Mouse (Mus musculus) embryo, embryonic 11.5 days (tissue): ENCODE measurements around the gene Tsr1.

Source experiments
- DNase-seq: peaks from one replicate; pipeline ENCODE4 v3.0.0-alpha.2; 2012; ENCODE audit warnings: low read depth, low spot score

Gene Tsr1

GRCm38 (mm10) chr11:74897678-74898516, at the start of gene Tsr1:
TSS of gene Tsr1 (plus strand) at chr11:74898071.
- DNase-seq: peak; percentile 87

- DNase-seq: no peak
These were observed 46.7 kb upstream of the Tsr1 start for GRCm38 (mm10) chr11:74850998-74851661.

DNA sequence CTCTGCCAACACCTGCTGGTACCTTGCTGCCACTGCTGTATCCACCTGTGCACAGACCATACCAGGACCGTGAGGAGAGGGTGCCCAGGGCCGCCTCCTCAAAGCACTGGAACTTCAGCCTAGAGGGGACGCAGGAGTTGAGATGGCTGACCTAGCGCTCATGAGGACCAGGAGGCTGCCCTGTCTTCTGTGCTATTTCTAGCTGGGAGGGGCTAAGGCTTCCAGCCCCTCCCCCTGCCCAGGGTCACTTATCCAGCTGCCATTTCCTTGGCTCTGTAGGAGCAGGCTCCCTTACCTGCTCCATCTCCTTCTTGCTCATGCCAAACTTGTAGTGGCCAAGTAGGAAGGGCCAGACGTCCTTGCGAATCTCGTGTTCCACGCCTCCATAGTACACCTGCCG, 40.1 kb upstream of the Tsr1 start:
- DNase-seq: no peak

- no peak for DNase-seq
These were observed 35.7 kb upstream of the Tsr1 start for GRCm38 (mm10) chr11:74862129-74862528.

DNA sequence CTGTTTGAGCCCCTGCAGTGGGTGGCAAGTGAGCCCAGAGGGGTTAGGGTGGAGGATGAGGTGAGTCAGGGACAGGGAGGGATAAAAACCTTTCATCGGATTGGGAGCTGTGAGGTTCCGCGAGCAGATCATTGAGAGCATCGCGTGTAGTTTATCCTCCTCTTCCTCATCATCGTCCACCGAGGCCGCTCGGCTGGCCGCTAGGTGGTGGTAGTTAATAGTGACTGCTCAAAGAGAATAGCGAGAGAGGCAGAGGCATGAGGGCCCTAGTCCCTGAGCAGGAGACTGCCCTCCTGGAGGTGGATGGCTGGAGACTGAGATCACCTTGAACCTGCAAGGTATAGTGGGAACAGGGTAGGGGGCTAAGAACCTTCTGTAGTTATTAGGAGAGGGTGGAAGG, 34.4 kb upstream of the Tsr1 start:
- DNase-seq: no peak

- DNase-seq: no peak
These were observed 33.5 kb upstream of the Tsr1 start for GRCm38 (mm10) chr11:74864421-74864820.

GRCm38 (mm10) chr11:74865252-74865651, 32.6 kb upstream of the Tsr1 start:
- DNase-seq: no peak

DNA sequence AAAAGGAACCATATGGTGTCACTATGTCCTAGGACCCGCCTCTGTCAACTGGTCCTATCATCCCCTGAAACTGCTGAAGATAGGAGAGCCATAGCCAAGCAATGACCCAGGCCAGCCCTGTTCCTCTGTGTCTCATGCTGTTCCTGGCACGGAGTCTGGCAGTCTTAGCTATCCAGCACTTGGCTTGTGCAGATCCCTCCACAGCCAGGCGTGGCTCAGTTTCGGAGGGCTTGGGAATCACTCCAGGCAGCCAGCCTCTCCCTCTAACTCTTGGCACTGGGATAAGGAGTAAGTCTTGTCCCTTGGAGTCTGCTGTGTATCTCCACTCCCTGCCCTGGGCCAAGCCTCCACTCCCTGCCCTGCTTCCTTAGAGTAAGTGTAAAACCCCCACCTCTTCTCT, 31.2 kb upstream of the Tsr1 start:
- no peak for DNase-seq

DNA sequence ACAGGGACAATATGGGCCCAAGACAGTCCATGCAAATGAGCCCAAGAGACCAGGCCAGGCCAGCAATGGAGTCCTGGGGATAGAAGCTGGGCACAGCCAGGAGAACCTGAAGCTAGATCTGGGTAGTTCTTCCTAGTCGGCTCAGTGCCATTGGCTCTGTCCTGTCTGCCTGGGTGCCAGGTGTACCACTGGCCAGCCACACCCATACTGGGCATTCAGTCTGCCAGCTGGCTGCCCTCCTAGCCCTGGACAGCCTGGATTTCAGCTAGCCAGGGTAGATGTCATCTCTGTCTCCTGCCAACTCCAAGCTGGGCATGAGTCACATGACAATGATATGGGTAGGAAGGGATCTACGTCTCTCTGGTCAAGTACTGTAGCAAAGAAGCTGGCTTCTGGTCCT, 30.7 kb upstream of the Tsr1 start:
- DNase-seq: no peak

GRCm38 (mm10) chr11:74868046-74868760, 29.7 kb upstream of the Tsr1 start:
- DNase-seq: no peak

- no peak for DNase-seq
These were observed 28.3 kb upstream of the Tsr1 start for GRCm38 (mm10) chr11:74869603-74870002.

DNA sequence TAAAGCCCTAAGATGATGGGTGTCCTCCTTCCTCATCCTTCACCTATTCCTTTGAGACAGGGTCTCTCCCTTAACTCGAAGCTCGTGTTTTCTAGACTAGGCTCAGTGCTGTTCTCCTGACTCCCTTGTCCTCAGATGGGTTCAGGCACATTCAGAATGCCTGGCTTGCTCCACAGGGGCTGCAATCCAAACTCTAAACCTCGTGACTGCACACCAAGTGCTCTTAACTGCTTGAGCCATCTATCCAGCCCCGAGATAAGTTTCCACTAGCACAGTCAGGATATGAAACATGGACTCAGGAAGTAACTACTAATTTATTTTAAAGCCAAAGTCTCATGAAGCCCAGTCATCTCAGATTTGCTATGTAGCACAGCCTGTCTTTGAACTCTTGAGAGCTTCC, 27.3 kb upstream of the Tsr1 start:
- DNase-seq: no peak

- DNase-seq: no peak
These were observed 26.8 kb upstream of the Tsr1 start for GRCm38 (mm10) chr11:74870991-74871622.

DNA sequence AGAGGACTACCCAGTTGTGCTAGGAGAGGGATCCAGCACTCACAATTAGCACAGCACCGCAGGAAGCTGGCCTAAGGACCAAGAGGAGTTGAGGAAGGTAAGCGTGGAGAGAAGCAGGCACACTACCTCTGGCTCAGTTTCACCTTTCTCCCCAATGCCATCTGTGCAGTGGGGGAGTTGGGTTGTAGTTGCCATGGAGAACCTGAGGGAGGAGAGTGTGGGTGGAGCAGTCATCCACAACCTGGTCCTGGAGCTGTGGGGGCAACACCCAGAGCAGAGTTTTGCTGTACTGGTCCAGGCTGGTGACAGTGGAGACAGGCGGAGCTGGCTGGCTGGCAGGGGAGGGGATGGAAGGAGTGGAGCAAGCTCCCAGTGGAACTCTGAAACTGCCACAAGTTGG, 23.2 kb upstream of the Tsr1 start:
- no peak for DNase-seq

DNA sequence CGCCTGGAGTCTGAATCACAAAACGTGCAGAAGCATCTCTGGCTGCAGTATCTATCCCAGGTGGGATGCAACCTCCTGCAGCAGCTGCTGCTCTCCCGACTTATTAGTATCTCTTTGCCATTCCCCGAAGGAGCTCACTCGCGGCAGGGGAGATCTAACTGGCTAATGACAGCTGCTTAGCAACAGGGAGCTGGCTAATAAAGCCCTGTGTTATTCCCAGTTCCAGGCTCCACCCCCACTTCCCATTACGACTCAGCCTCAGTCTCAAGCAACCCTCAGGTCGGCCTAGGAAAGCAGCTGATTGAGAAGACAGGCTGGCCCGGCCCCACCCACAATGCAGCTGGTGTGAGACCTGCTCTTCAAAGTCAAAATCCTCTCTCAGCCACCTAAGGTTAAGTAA, 21.1 kb upstream of the Tsr1 start:
- no peak for DNase-seq

DNA sequence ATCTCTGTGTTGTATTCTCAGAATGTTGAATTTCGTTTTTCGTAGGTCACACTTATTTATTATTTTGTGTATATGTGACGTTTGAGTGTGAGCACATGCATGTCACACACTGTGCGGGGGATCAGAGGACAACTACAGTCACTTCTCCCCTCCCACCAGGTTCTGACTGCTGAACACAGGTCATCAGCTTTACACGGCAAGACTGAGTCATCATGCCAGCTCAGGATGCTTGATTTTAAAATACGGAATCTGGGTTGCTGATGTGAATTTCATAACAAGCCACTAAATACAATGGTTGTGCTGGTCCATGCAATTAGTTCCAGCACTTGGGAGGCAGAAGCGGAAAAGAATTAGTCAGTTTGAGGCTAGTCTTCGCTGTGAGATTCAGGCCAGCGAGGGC, 16.9 kb upstream of the Tsr1 start:
- no peak for DNase-seq

- no peak for DNase-seq
These were observed 15.9 kb upstream of the Tsr1 start for GRCm38 (mm10) chr11:74881979-74882378.

GRCm38 (mm10) chr11:74883098-74883497, 14.8 kb upstream of the Tsr1 start:
- no peak for DNase-seq

- no peak for DNase-seq
These were observed 3.3 kb upstream of the Tsr1 start for GRCm38 (mm10) chr11:74894619-74895018.

DNA sequence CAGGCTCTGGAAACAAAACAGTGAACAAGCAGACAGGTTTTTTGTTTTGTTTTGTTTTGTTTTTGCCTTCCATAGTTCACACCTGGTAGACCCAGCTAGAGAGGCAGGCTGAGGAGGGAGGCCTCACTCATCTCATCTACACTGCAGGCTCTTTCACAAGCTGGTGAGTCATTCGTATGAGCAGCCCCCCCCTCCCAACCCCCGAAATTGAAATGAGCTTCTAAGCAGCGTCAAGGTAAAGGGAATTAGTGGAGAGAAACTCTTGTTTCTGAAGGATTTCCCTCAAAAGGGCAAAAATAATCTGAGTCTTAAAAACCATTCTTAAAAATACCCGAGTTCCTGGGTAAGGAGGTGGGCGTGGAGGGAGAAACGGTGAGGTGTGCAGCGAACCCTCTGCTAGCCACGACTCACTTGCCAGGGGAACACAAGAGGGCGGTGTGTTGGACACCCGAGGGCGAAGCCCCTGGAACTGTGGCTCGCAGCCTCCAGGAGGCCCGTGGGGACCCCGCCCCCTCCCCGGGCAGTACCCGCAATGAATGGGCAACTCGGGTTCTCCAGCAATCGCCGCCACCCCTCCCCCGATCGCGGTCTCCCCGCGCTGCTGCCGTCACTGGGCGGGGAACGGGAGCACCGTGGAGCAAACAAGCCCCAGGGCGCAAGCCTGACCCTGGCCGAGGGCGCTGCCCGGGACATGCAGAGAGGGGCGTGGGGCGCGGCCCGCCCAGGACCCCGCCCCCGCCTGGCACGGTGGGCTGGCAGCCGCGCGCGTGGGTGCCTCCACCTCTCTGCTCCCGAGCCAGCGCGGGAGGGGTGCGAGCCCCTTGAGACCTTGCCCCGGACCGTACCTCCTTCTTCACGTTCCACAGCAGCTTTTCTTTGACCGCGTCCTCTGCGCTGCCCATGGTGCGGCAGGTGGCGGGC, 1.6 kb upstream of the Tsr1 start:
- peak; percentile 20 for DNase-seq
